Mouse (Mus musculus) liver, embryonic 13.5 days (tissue): ENCODE data around the gene Gm12794. TPM values are rescaled to one million over a fixed set of nuclear protein-coding genes. Genes with fewer than 3 reads are reported as not detected.
"Not testable (repeated sequence)": the region's sequence is repeated elsewhere in the genome, so short reads cannot be mapped to it uniquely, and the experiment has no call there.

Experiments used
- ATAC-seq: fragments of 200-750 bp; cut with Nextera tagmentation; 2 replicates; pipeline ENCODE4 v1.8.0; 2017; ENCODE audit warnings: low read depth, mild to moderate bottlenecking, moderate number of reproducible peaks, moderate library complexity
- DNase-seq: peaks from one replicate; pipeline ENCODE4 v3.0.0; 2022
- H3K27ac ChIP-seq: fragments of 300-500 bp; sonication (generic); 2 replicates; pipeline ENCODE4 v1.5.1; 2015; ENCODE audit warnings: moderate library complexity, mild to moderate bottlenecking, inconsistent platforms
- H3K27me3 ChIP-seq: fragments of 300-500 bp; sonication (generic); 2 replicates; pipeline ENCODE4 v1.6.1; 2015; ENCODE audit warnings: mild to moderate bottlenecking, inconsistent platforms
- H3K36me3 ChIP-seq: fragments of 300-500 bp; sonication (generic); 2 replicates; pipeline ENCODE4 v1.6.1; 2015; ENCODE audit warnings: mild to moderate bottlenecking, inconsistent platforms
- H3K4me1 ChIP-seq: fragments of 300-500 bp; sonication (generic); replicated peaks from 2 replicates; pipeline ENCODE4 v1.6.1; 2015; ENCODE audit warnings: inconsistent platforms
- H3K4me2 ChIP-seq: fragments of 300-500 bp; sonication (generic); 2 replicates; pipeline ENCODE4 v1.6.1; 2015; ENCODE audit warnings: inconsistent platforms, mild to moderate bottlenecking, moderate library complexity
- H3K4me3 ChIP-seq: fragments of 300-500 bp; sonication (generic); replicated peaks from 2 replicates; pipeline ENCODE4 v1.5.1; 2015; ENCODE audit warnings: mild to moderate bottlenecking, inconsistent platforms
- H3K9ac ChIP-seq: fragments of 300-500 bp; sonication (generic); 2 replicates; pipeline ENCODE4 v1.6.1; 2015; ENCODE audit warnings: mild to moderate bottlenecking, inconsistent platforms
- H3K9me3 ChIP-seq: fragments of 300-500 bp; sonication (generic); replicated peaks from 2 replicates; pipeline ENCODE4 v1.6.1; 2016; ENCODE audit warnings: inconsistent platforms
- WGBS: fragments of 180-500 bp; shearing (Covaris S2); methylation state at CpG from one replicate; pipeline ENCODE4 v1.1.7; 2015; ENCODE audit not compliant: insufficient replicate concordance; 5-methylcytosine and 5-hydroxymethylcytosine counted together
- polyA plus RNA-seq: library from polyadenylated mRNA; unstranded; fragments of >200 nt; fragmentation: Nextera tagmentation; extraction: Ambion mirVana; gene quantifications from 2 replicates; pipeline ENCODE4 v1.2.1, GENCODE M21; 2015

The Gm12794 gene
- not detected in 2 replicates for polyA plus RNA-seq

DNA sequence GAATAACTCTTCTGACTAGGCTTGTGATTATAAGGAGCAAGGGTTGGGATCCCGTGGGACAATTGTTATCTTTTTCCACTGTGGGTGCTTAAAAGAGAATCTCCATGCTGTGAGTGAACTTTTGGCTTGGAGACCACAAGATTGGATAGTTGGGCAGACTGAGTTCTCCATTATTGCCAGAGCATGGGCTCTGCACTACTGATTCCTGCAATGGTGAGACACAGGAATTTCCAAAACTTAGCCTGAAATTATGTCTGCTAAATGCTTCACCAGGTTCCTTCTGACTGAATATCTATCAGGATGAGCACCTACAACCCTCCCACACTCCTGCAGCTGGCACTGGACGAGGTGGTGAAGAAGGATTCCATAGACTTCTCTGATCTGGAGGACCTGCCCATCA is at the start of gene Gm12794:
Gene Gm12794, plus strand, starts transcription at position 301 of the 400 bp plus-strand sequence.
- not testable (repeated sequence) for ATAC-seq, H3K36me3 ChIP-seq, H3K9ac ChIP-seq, H3K4me2 ChIP-seq, H3K4me1 ChIP-seq, H3K9me3 ChIP-seq, H3K4me3 ChIP-seq, H3K27me3 ChIP-seq, H3K27ac ChIP-seq, DNase-seq
- WGBS: 26% methylated on average over 2 of the region's 2 CpGs

DNA sequence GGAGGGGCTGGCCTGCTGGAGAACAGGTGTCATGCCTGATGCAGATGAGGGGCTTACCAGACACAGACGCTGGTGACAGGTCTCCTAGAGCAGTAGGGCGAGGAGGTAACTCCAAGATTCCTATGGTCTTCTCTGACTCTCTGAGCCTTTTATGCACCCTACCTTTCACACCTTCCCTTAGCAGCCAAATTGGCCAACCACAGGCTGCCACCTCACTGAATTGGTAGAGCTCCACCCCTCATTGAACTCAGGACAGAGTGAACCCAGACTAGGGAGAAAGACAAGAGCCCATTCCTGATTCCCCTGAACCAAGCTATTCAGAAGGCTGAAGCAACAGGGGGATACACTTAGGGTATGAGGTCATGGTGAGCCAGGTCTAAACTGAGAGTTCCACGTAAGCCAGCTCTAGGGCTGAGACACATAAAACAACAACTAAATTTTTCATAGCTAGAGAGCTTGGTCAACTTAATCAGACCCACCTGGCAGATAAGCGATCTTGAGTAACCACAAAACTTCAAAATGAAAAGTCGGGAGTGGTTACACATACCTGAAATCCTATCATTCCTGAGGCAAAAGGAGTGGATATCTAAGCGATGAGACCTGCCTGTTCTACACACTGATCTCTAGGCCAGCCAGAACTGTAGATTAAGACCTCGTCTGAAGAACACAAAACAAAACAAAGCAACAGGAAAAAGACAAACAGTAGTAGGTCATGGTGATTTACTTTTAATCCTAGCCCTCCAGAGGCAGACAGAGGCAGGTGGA is 46.4 kb upstream of the Gm12794 start, which contains the start of gene C130073F10Rik:
Gene C130073F10Rik, minus strand, starts transcription at position 134 of the 765 bp plus-strand sequence.
- H3K4me2 ChIP-seq: no peak within 1 kb of the TSS
- H3K9ac ChIP-seq: no peak within 1 kb of the TSS
- H3K4me1 ChIP-seq: no peaks in the 10 kb centered on the region
- DNase-seq: no peak
- WGBS: 60% methylated on average over 7 of the region's 7 CpGs
- H3K27ac ChIP-seq: no peak within 1 kb of the TSS
- H3K36me3 ChIP-seq: no peaks in the 10 kb centered on the region
- H3K27me3 ChIP-seq: no peaks in the 10 kb centered on the region
- H3K4me3 ChIP-seq: no peak within 1 kb of the TSS
- 0 out of 2 replicates have a peak, but pooled peaks cover 3% of the 10 kb centered on the region for H3K9me3 ChIP-seq
- no peak for ATAC-seq

DNA sequence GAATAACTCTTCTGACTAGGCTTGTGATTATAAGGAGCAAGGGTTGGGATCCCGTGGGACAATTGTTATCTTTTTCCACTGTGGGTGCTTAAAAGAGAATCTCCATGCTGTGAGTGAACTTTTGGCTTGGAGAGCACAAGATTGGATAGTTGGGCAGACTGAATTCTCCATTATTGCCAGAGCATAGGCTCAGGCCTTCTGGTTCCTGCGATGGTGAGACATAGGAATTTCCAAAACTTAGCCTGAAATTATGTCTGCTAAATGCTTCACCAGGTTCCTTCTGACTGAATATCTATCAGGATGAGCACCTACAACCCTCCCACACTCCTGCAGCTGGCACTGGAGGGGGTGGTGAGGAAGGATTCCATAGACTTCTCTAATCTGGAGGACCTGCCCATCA is 31.4 kb upstream of the Gm12794 start, which contains the start of gene Gm12800:
Gene Gm12800, plus strand, starts transcription at position 301 of the 400 bp plus-strand sequence.
- ATAC-seq, H3K9ac ChIP-seq, H3K9me3 ChIP-seq, H3K27me3 ChIP-seq, DNase-seq, H3K4me1 ChIP-seq, H3K4me2 ChIP-seq, H3K4me3 ChIP-seq, H3K36me3 ChIP-seq, H3K27ac ChIP-seq: not testable (repeated sequence)
- 58% methylated on average over 2 of the region's 2 CpGs for WGBS

DNA sequence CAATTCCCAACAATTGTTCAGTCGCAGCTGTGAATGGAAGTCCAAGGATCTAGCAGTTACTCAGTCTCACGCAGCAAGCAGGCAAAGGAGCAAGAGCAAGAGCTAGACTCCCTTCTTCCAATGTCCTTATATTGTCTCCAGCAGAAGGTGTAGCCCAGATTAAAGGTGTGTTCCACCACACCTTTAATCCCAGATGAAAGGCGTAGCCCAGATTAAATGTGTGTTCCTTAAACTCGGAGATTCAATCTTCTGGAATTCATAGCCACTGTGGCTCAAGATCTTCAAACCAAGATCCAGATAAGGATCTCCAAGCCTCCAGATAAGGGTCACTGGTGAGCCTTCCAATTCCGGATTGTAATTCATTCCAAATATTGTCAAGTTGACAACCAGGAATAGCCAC is 40.7 kb downstream of the Gm12794 start, which contains the start of gene Gm12790:
Gene Gm12790, minus strand, starts transcription at position 101 of the 400 bp plus-strand sequence.
- H3K27me3 ChIP-seq, ATAC-seq, H3K4me3 ChIP-seq, H3K9me3 ChIP-seq, DNase-seq, H3K4me2 ChIP-seq, H3K27ac ChIP-seq, H3K9ac ChIP-seq, H3K36me3 ChIP-seq, H3K4me1 ChIP-seq: not testable (repeated sequence)
- 42% methylated on average over 1 of the region's 5 CpGs for WGBS

DNA sequence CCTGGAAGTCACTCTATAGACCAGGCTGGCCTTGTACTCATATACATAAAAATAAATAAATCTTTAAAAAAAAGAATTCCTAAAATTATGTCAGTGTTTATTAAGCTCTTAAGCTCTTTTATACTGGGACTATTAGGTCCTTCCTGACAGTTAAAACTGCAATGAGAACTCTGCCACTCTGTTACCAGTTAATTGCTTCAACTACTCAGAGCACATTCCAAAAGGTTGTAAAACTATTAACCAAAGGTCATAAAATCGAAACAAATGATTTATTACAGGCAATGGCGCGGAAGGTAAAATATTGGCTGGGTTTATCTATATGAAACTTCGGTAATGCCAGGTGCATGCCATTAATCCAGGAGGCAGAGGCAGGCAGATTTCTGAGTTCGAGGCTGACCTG is 45.5 kb downstream of the Gm12794 start:
- H3K9ac ChIP-seq: no peak overlapping the region
- no peak overlapping the region for H3K4me2 ChIP-seq
- H3K27ac ChIP-seq: no peak overlapping the region
- no peak for ATAC-seq
- 64% methylated on average over 5 of the region's 5 CpGs for WGBS
- H3K4me1 ChIP-seq: no peaks in the 10 kb centered on the region
- H3K9me3 ChIP-seq: no peaks in the 10 kb centered on the region; the same call in 1 of the 2 replicates
- no peak for DNase-seq
- H3K4me3 ChIP-seq: no peak overlapping the region
- no peaks in the 10 kb centered on the region for H3K36me3 ChIP-seq
- H3K27me3 ChIP-seq: no peaks in the 10 kb centered on the region

DNA sequence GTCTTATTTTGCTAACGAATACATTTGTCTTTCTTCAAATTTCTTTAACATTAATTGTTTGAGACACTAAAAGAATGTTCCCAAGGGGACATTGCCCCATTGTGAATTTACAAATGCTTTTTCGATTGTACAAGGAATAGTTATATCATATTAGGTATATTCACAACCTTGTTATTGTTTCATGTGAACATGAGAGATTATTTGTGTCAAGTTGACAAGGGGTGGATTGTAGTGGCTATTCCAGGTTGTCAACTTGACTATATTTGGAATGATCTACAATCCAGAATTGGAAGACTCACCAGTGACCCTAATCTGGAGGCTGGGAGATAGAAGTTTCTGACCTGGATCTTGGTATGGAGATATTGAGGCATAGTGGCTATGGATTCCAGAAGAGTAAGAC is 46.1 kb downstream of the Gm12794 start, which contains the start of gene Gm12789:
Gene Gm12789, plus strand, starts transcription at position 301 of the 400 bp plus-strand sequence.
- not testable (repeated sequence) for H3K27ac ChIP-seq, H3K36me3 ChIP-seq, H3K4me3 ChIP-seq, H3K9me3 ChIP-seq, H3K4me2 ChIP-seq, ATAC-seq, H3K4me1 ChIP-seq, H3K27me3 ChIP-seq, H3K9ac ChIP-seq, DNase-seq
- whole genome bisulfite sequencing: 50% methylated on average over 2 of the region's 2 CpGs

Other genes with a start within 250 kb of the Gm12794 start
- 0.50 and 0.66 TPM in 2 replicates for gene Lepr, start 223.0 kb upstream of the Gm12794 start, polyA plus RNA-seq
- gene B020004J07Rik, start 96.4 kb upstream of the Gm12794 start, polyA plus RNA-seq: not detected in 2 replicates
- not detected in 2 replicates for gene C130073F10Rik, start 46.6 kb upstream of the Gm12794 start, polyA plus RNA-seq
- gene Gm12800, start 31.3 kb upstream of the Gm12794 start, polyA plus RNA-seq: not detected in 2 replicates
- gene Gm12790, start 40.6 kb downstream of the Gm12794 start, polyA plus RNA-seq: not detected in 2 replicates
- gene Gm12789, start 46.2 kb downstream of the Gm12794 start, polyA plus RNA-seq: not detected in 2 replicates
- gene Pde4b, start 147.1 kb downstream of the Gm12794 start, polyA plus RNA-seq: 2.2 and 3.2 TPM in 2 replicates